Mouse (Mus musculus): Measurements from ENCODE around the gene Hps4. TPM values are rescaled to one million over a fixed set of nuclear protein-coding genes. Genes with fewer than 3 reads are reported as not detected.

The Hps4 gene
- 32.8 and 36.0 TPM in 2 replicates for polyA plus RNA-seq (2014; fragmentation: Nextera tagmentation; extraction: Ambion mirVana)

DNA sequence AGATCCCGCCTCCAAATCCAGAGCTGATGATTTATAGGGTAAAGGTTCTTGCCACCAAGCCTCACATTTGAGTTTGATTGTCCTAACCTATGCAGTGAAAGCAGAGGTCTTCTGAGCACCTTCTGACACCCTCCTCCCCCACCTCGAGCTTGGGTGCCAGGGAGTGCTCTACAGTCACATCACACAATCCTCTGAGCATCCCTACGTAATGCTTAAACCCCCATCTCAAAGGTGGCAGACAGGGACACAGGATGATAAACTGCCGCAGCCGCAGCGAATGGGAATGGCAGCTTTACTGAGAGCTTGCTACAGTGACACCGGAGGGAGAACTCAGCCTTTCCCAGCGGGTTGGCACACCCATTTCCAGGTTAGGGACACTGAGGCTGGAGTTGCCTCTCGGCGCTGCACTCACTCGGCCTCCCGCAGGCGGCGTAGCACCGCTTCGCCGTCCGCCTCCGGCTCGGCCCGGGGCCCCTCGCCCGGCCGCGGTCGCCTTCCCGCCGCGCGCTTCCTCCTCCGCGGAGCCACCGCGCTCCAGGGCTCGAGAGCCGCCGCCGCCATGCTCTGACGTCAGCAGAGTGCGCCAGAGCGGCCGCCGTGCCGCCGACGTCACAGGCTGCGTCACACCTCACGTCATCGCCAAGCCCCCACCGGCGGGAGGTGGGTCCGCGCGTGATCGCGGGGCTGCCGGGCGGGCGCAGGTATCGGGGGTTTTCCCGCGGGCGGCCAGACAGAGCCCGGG is at the start of gene Hps4, which contains the start of gene Srrd:
Hps4 (plus strand) TSS at position 621 of the 742 bp plus-strand sequence.
Srrd (minus strand) TSS at position 578 of the 742 bp plus-strand sequence.
- Histone ChIP-seq H3K27ac (peak within 1 kb of the TSS; percentile 58), H3K9ac (peak within 1 kb of the TSS; percentile 84), H3K4me2 (replicated peaks) (peak within 1 kb of the TSS; percentile 84), H3K4me1 (replicated peaks; ENCODE audit: control insufficient read depth, insufficient read depth, low read length) (peaks cover 37% of the 10 kb centered on the region; the same call in 1 of the 2 replicates), H3K27me3 (ENCODE audit: control insufficient read depth, insufficient read depth, low read length) (no peaks in the 10 kb centered on the region), H3K4me3 (replicated peaks; ENCODE audit: low read length) (peak within 1 kb of the TSS; percentile 92), H3K9me3 (ENCODE audit: control insufficient read depth, low read length) (no peaks in the 10 kb centered on the region), H3K36me3 (replicated peaks; ENCODE audit: control insufficient read depth, insufficient read depth) (peaks cover 40% of the 10 kb centered on the region)
- DNase-seq (ENCODE audit: low spot score) (peak; percentile 91), ATAC-seq (ENCODE audit: low FRiP score) (peak; percentile 71)
- WGBS, result 3% methylated on average over 62 of the region's 64 CpGs

DNA sequence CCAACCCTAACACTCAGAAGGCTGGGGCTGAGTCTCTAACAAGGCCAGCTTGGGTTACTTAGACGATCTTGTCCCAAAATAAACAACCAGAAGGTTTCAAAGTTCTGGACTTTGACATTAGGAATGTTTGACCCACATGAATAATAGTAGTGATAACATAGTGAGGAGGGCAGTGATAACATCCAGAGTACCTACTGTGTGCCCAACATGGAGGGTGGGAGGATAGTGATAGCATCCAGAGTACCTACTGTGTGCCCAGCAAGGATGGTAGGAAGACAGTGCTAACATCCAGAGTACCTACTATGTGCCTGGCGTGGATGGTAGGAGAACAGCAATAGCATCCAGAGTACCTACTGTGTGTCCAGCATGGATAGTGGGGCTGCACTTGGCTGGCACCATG is 49.1 kb upstream of the Hps4 start:
- 85% methylated on average over 2 of the region's 2 CpGs for WGBS
- H3K4me3 ChIP-seq (replicated peaks; ENCODE audit: low read length), result no peak overlapping the region
- no peaks in the 10 kb centered on the region for H3K36me3 ChIP-seq (replicated peaks; ENCODE audit: control insufficient read depth, insufficient read depth)
- ATAC-seq (ENCODE audit: low FRiP score) (no peak), DNase-seq (ENCODE audit: low spot score) (no peak)
- H3K9me3 ChIP-seq (ENCODE audit: control insufficient read depth, low read length), result no peaks in the 10 kb centered on the region
- H3K4me1 ChIP-seq (replicated peaks; ENCODE audit: control insufficient read depth, insufficient read depth, low read length), result peaks cover 11% of the 10 kb centered on the region; the same call in 1 of the 2 replicates
- no peak overlapping the region for H3K27ac ChIP-seq
- no peak overlapping the region for H3K9ac ChIP-seq
- H3K27me3 ChIP-seq (ENCODE audit: control insufficient read depth, insufficient read depth, low read length), result no peaks in the 10 kb centered on the region
- H3K4me2 ChIP-seq (replicated peaks), result no peak overlapping the region

DNA sequence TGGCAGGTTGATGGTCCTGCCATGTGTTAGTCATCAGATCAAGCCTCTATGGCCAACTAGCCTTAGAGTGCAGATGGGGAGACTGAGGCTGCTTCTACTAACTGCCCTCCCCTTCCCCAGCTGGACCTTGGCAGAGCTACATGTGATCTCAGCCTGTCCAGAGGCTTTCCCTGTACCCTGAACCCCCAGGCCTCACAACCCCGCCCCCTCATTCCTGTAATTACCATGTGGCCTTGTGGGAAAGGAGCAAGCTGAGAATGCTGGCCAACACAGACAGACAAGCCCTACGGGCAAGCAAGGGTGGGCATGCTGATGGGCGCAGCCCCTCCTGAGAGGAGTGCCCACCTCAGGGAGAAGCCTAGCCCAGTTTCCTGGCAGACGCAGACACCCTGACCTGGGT is 48.2 kb upstream of the Hps4 start:
- no peaks in the 10 kb centered on the region for H3K36me3 ChIP-seq (replicated peaks; ENCODE audit: control insufficient read depth, insufficient read depth)
- H3K9me3 ChIP-seq (ENCODE audit: control insufficient read depth, low read length), result no peaks in the 10 kb centered on the region
- ATAC-seq (ENCODE audit: low FRiP score) (no peak), DNase-seq (ENCODE audit: low spot score) (no peak)
- H3K27ac ChIP-seq, result no peak overlapping the region
- no peaks in the 10 kb centered on the region for H3K27me3 ChIP-seq (ENCODE audit: control insufficient read depth, insufficient read depth, low read length)
- H3K9ac ChIP-seq, result no peak overlapping the region
- 64% methylated on average over 4 of the region's 4 CpGs for WGBS
- H3K4me1 ChIP-seq (replicated peaks; ENCODE audit: control insufficient read depth, insufficient read depth, low read length), result peaks cover 11% of the 10 kb centered on the region; the same call in 1 of the 2 replicates
- no peak overlapping the region for H3K4me3 ChIP-seq (replicated peaks; ENCODE audit: low read length)
- H3K4me2 ChIP-seq (replicated peaks), result no peak overlapping the region

DNA sequence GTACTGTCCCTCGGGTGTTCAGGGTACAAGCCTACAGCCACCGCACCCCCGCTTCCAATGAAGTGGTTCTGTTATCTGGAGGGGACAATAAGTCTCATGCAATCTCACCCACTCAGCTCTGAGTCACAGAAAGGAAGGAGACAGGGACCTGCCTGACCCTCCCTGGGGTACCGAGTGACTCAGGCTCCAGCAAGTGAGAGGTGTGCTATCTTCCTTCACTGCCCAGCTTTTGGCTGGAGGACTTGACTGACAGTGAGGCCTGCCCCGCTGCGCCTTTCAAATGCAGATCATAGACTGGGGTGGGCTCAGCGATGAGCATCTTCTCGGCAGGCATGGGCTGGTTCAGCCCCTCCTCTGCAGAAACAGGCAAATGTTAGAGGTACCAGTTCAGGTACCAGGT is 47.7 kb upstream of the Hps4 start:
- WGBS, result 30% methylated on average over 8 of the region's 8 CpGs
- ATAC-seq (ENCODE audit: low FRiP score), result no peak

GRCm38 (mm10) chr5:112295564-112295963 is 47.3 kb upstream of the Hps4 start:
- no peaks in the 10 kb centered on the region for H3K36me3 ChIP-seq (replicated peaks; ENCODE audit: control insufficient read depth, insufficient read depth)
- no peak for DNase-seq (ENCODE audit: low spot score)
- no peak for ATAC-seq (ENCODE audit: low FRiP score)
- H3K9ac ChIP-seq, result no peak overlapping the region
- no peak overlapping the region for H3K4me3 ChIP-seq (replicated peaks; ENCODE audit: low read length)
- H3K27me3 ChIP-seq (ENCODE audit: control insufficient read depth, insufficient read depth, low read length), result no peaks in the 10 kb centered on the region
- peaks cover 11% of the 10 kb centered on the region; the same call in 1 of the 2 replicates for H3K4me1 ChIP-seq (replicated peaks; ENCODE audit: control insufficient read depth, insufficient read depth, low read length)
- H3K27ac ChIP-seq, result no peak overlapping the region
- 54% methylated on average over 8 of the region's 8 CpGs for WGBS
- H3K9me3 ChIP-seq (ENCODE audit: control insufficient read depth, low read length), result no peaks in the 10 kb centered on the region
- H3K4me2 ChIP-seq (replicated peaks), result no peak overlapping the region

More for the DNA sequence above, 47.7 kb upstream of the Hps4 start:
- no peak for DNase-seq (ENCODE audit: low spot score)
- Histone ChIP-seq H3K27ac (no peak overlapping the region), H3K27me3 (ENCODE audit: control insufficient read depth, insufficient read depth, low read length) (no peaks in the 10 kb centered on the region), H3K36me3 (replicated peaks; ENCODE audit: control insufficient read depth, insufficient read depth) (no peaks in the 10 kb centered on the region), H3K9ac (no peak overlapping the region), H3K9me3 (ENCODE audit: control insufficient read depth, low read length) (no peaks in the 10 kb centered on the region), H3K4me2 (replicated peaks) (no peak overlapping the region), H3K4me3 (replicated peaks; ENCODE audit: low read length) (no peak overlapping the region), H3K4me1 (replicated peaks; ENCODE audit: control insufficient read depth, insufficient read depth, low read length) (peaks cover 11% of the 10 kb centered on the region; the same call in 1 of the 2 replicates)

GRCm38 (mm10) chr5:112296404-112297181 is 46.3 kb upstream of the Hps4 start:
- DNase-seq (ENCODE audit: low spot score), result no peak
- no peaks in the 10 kb centered on the region for H3K9me3 ChIP-seq (ENCODE audit: control insufficient read depth, low read length)
- H3K4me3 ChIP-seq (replicated peaks; ENCODE audit: low read length), result no peak overlapping the region
- H3K27ac ChIP-seq, result peak overlapping the region; percentile 14; the same call in 1 of the 2 replicates
- H3K36me3 ChIP-seq (replicated peaks; ENCODE audit: control insufficient read depth, insufficient read depth), result no peaks in the 10 kb centered on the region
- no peaks in the 10 kb centered on the region for H3K27me3 ChIP-seq (ENCODE audit: control insufficient read depth, insufficient read depth, low read length)
- no peak for ATAC-seq (ENCODE audit: low FRiP score)
- H3K4me2 ChIP-seq (replicated peaks), result no peak overlapping the region
- H3K4me1 ChIP-seq (replicated peaks; ENCODE audit: control insufficient read depth, insufficient read depth, low read length), result peaks cover 11% of the 10 kb centered on the region; the same call in 1 of the 2 replicates
- no peak overlapping the region for H3K9ac ChIP-seq
- WGBS, result 75% methylated on average over 6 of the region's 6 CpGs

DNA sequence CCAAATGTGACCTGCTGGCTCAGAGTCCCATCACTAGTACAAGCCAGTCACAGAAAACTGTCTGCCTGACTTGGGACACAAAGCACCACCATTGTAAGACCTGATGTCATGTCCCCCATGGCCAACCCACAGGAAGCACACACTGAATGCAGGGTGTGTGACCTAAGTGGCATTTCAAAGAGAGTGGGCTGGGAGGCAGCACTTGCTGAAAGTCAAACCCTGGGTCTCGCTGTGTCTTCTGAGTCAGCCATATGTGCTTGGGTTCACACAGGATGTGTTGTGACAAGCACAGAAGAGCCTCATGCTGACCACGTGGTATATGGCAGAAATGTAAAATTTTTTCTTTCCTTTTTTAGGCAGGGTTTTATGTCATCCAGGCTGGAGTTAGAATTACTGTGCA is 45.6 kb upstream of the Hps4 start:
- H3K27me3 ChIP-seq (ENCODE audit: control insufficient read depth, insufficient read depth, low read length), result no peaks in the 10 kb centered on the region
- ATAC-seq (ENCODE audit: low FRiP score) (no peak), DNase-seq (ENCODE audit: low spot score) (no peak)
- WGBS, result 77% methylated on average over 2 of the region's 2 CpGs
- peak overlapping the region; percentile 14; the same call in 1 of the 2 replicates for H3K27ac ChIP-seq
- no peaks in the 10 kb centered on the region for H3K9me3 ChIP-seq (ENCODE audit: control insufficient read depth, low read length)
- no peak overlapping the region for H3K4me2 ChIP-seq (replicated peaks)
- H3K4me3 ChIP-seq (replicated peaks; ENCODE audit: low read length), result no peak overlapping the region
- H3K4me1 ChIP-seq (replicated peaks; ENCODE audit: control insufficient read depth, insufficient read depth, low read length), result peaks cover 11% of the 10 kb centered on the region; the same call in 1 of the 2 replicates
- no peaks in the 10 kb centered on the region for H3K36me3 ChIP-seq (replicated peaks; ENCODE audit: control insufficient read depth, insufficient read depth)
- H3K9ac ChIP-seq, result no peak overlapping the region

DNA sequence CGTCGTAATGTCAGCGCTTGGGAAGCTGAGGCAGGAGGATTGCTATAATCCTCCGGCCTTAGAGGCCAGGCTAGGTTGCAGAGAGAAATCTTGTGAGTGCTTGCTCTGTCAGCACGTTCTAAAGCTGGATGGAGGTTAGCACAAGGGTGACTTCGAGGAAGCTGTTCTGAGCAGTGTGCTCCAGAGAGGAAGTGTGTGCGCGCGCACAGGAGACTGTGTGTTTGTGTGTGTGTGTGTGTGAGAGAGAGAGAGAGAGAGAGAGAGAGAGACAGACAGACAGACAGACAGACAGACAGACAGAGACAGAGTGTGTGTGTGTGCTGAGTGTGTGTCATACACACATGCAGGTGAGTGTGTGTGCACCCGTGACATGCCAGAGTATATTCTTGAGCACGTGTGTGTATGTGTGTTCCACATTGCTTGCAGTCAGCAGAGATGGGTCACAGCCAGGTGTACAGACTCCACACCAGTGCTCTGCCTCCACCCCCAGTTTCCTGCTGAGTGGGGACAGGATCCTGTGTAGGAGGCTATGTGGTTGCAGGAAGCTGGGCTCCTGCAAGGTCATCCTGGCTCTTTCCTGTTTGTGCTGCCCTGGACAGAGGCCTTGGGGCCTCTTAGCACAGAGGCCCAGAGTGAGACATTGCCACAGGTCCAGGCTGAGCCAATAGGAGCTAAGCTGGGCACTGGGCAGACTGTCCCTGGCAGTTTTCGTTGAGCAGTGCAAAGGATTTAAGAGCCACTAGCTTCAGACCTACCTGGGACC is 44.5 kb upstream of the Hps4 start:
- ATAC-seq (ENCODE audit: low FRiP score), result no peak
- 91% methylated on average over 12 of the region's 12 CpGs for WGBS

More for the DNA sequence above, 44.5 kb upstream of the Hps4 start:
- H3K27ac ChIP-seq, result no peak overlapping the region
- DNase-seq (ENCODE audit: low spot score), result no peak
- peaks cover 11% of the 10 kb centered on the region; the same call in 1 of the 2 replicates for H3K4me1 ChIP-seq (replicated peaks; ENCODE audit: control insufficient read depth, insufficient read depth, low read length)
- H3K4me2 ChIP-seq (replicated peaks), result no peak overlapping the region
- H3K9ac ChIP-seq, result no peak overlapping the region
- H3K36me3 ChIP-seq (replicated peaks; ENCODE audit: control insufficient read depth, insufficient read depth), result no peaks in the 10 kb centered on the region
- H3K9me3 ChIP-seq (ENCODE audit: control insufficient read depth, low read length), result no peaks in the 10 kb centered on the region
- H3K4me3 ChIP-seq (replicated peaks; ENCODE audit: low read length), result no peak overlapping the region
- no peaks in the 10 kb centered on the region for H3K27me3 ChIP-seq (ENCODE audit: control insufficient read depth, insufficient read depth, low read length)

Measured in hindbrain, embryonic 14.5 days (tissue).